Mouse (Mus musculus) testis, adult 2 months (tissue): ENCODE measurements around the gene Gm13279. TPM values are rescaled to one million over a fixed set of nuclear protein-coding genes. Genes with fewer than 3 reads are reported as not detected.
"Not testable (repeated sequence)": the region's sequence is repeated elsewhere in the genome, so short reads cannot be mapped to it uniquely, and the experiment has no call there.

Experiments
- H3K27ac ChIP-seq: fragments of 200-500 bp; 2 replicates; pipeline ENCODE4 v1.5.1; 2012; ENCODE audit warnings: low read depth, low read length; ENCODE audit not compliant: control insufficient read depth, insufficient read depth
- H3K27me3 ChIP-seq: fragments of 200-500 bp; 2 replicates; pipeline ENCODE4 v1.6.1; 2012; ENCODE audit warnings: mild to moderate bottlenecking, low read length, moderate library complexity; ENCODE audit not compliant: control insufficient read depth, insufficient read depth
- H3K36me3 ChIP-seq: fragments of 200-500 bp; 2 replicates; pipeline ENCODE4 v1.6.1; 2012; ENCODE audit warnings: mild to moderate bottlenecking, low read length; ENCODE audit not compliant: control insufficient read depth, insufficient read depth
- H3K4me1 ChIP-seq: fragments of 200-500 bp; 2 replicates; pipeline ENCODE4 v1.6.1; 2012; ENCODE audit warnings: low read length; ENCODE audit not compliant: control insufficient read depth, insufficient read depth
- H3K4me3 ChIP-seq: fragments of 200-500 bp; 2 replicates; pipeline ENCODE4 v1.5.1; 2012; ENCODE audit warnings: low read depth, mild to moderate bottlenecking, low read length, moderate library complexity, mixed read lengths; ENCODE audit not compliant: control insufficient read depth
- CTCF ChIP-seq: fragments of 200-500 bp; IDR thresholded peaks from 2 replicates; pipeline ENCODE4 v1.5.1; 2012; ENCODE audit warnings: low read depth, mild to moderate bottlenecking, inconsistent platforms, low read length, moderate library complexity; ENCODE audit not compliant: control insufficient read depth, insufficient read depth, insufficient replicate concordance
- polyA plus RNA-seq: library from polyadenylated mRNA; depleted of rRNA; stranded (reverse); fragments of >200 nt; gene quantifications from 2 replicates; pipeline ENCODE4 v1.2.3, GENCODE M21; 2012

Gm13279 gene
- polyA plus RNA-seq, 1 experiment: not detected

- H3K27ac ChIP-seq, H3K27me3 ChIP-seq, H3K4me1 ChIP-seq, H3K36me3 ChIP-seq, H3K4me3 ChIP-seq: not testable (repeated sequence)
These were observed 23.7 kb upstream of the Gm13279 start, which contains the start of gene Gm13290 for GRCm38 (mm10) chr4:88773534-88773933. Gene Gm13290 (plus strand): TSS chr4:88773834.

DNA sequence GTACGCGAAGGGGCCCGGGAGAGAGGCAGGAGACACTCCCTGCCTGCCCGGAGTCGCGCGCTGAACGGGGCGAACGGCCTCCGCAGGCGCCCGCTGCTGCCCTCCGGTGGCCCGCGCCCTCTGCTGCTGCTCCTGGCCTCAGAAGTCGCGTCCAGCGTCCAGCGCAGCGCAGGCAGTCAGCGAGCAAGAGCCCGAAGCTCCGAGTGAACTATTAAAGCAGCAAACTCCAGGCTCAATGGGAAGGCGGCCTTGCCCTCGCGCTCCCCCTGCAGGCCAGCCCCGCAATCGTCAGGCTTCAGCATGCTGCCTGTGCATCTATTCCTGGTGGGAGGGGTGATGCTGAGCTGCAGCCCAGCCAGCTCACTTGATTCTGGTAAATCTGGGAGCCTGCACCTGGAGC is 20.6 kb upstream of the Gm13279 start, which contains the start of gene Gm13289:
Gene Gm13289, plus strand, starts transcription at position 301 of the 400 bp plus-strand sequence.
- H3K4me1 ChIP-seq, H3K4me3 ChIP-seq, H3K36me3 ChIP-seq, H3K27me3 ChIP-seq, H3K27ac ChIP-seq: not testable (repeated sequence)

DNA sequence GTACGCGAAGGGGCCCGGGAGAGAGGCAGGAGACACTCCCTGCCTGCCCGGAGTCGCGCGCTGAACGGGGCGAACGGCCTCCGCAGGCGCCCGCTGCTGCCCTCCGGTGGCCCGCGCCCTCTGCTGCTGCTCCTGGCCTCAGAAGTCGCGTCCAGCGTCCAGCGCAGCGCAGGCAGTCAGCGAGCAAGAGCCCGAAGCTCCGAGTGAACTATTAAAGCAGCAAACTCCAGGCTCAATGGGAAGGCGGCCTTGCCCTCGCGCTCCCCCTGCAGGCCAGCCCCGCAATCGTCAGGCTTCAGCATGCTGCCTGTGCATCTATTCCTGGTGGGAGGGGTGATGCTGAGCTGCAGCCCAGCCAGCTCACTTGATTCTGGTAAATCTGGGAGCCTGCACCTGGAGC is 17.6 kb upstream of the Gm13279 start, which contains the start of gene Gm13272:
Gene Gm13272, plus strand, starts transcription at position 301 of the 400 bp plus-strand sequence.
- H3K4me1 ChIP-seq, H3K27me3 ChIP-seq, H3K4me3 ChIP-seq, H3K36me3 ChIP-seq, H3K27ac ChIP-seq: not testable (repeated sequence)

GRCm38 (mm10) chr4:88780320-88780719 is 16.9 kb upstream of the Gm13279 start:
- not testable (repeated sequence) for H3K27ac ChIP-seq, H3K4me1 ChIP-seq, H3K27me3 ChIP-seq, H3K4me3 ChIP-seq, H3K36me3 ChIP-seq

- not testable (repeated sequence) for H3K36me3 ChIP-seq, H3K27me3 ChIP-seq, H3K27ac ChIP-seq, H3K4me3 ChIP-seq, H3K4me1 ChIP-seq
These were observed 15.4 kb upstream of the Gm13279 start, which contains the start of gene Ifnz for GRCm38 (mm10) chr4:88781831-88782230. Gene Ifnz (plus strand): TSS chr4:88782131.

DNA sequence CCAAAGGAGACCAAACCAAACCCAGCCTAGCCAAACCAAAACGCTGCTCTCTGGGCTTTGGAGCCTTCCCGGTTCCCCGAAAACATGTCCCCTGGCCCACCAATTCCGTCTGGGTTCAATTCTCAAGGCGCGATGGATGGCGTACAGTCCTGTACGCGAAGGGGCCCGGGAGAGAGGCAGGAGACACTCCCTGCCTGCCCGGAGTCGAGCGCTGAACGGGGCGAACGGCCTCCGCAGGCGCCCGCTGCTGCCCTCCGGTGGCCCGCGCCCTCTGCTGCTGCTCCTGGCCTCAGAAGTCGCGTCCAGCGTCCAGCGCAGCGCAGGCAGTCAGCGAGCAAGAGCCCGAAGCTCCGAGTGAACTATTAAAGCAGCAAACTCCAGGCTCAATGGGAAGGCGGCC is 14.9 kb upstream of the Gm13279 start:
- not testable (repeated sequence) for H3K4me1 ChIP-seq, H3K27me3 ChIP-seq, H3K27ac ChIP-seq, H3K36me3 ChIP-seq, H3K4me3 ChIP-seq

GRCm38 (mm10) chr4:88785409-88785808 is 11.8 kb upstream of the Gm13279 start, which contains the start of gene Gm13276:
Gene Gm13276 (plus strand): TSS chr4:88785709.
- H3K4me3 ChIP-seq: not testable (repeated sequence)

GRCm38 (mm10) chr4:88788402-88788801 is 8.8 kb upstream of the Gm13279 start, which contains the start of gene Gm13277:
Gene Gm13277 (plus strand): TSS chr4:88788632.
- not testable (repeated sequence) for H3K4me3 ChIP-seq, H3K36me3 ChIP-seq, H3K27me3 ChIP-seq, H3K27ac ChIP-seq, H3K4me1 ChIP-seq
- TF ChIP-seq CTCF: peak; percentile 27; the same call in 1 of the 2 replicates

More at GRCm38 (mm10) chr4:88785409-88785808, 11.8 kb upstream of the Gm13279 start, which contains the start of gene Gm13276:
- not testable (repeated sequence) for H3K36me3 ChIP-seq, H3K4me1 ChIP-seq, H3K27me3 ChIP-seq, H3K27ac ChIP-seq

DNA sequence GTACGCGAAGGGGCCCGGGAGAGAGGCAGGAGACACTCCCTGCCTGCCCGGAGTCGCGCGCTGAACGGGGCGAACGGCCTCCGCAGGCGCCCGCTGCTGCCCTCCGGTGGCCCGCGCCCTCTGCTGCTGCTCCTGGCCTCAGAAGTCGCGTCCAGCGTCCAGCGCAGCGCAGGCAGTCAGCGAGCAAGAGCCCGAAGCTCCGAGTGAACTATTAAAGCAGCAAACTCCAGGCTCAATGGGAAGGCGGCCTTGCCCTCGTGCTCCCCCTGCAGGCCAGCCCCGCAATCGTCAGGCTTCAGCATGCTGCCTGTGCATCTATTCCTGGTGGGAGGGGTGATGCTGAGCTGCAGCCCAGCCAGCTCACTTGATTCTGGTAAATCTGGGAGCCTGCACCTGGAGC is 5.9 kb upstream of the Gm13279 start, which contains the start of gene Gm13278:
Gene Gm13278, plus strand, starts transcription at position 301 of the 400 bp plus-strand sequence.
- not testable (repeated sequence) for H3K27me3 ChIP-seq, H3K4me3 ChIP-seq

DNA sequence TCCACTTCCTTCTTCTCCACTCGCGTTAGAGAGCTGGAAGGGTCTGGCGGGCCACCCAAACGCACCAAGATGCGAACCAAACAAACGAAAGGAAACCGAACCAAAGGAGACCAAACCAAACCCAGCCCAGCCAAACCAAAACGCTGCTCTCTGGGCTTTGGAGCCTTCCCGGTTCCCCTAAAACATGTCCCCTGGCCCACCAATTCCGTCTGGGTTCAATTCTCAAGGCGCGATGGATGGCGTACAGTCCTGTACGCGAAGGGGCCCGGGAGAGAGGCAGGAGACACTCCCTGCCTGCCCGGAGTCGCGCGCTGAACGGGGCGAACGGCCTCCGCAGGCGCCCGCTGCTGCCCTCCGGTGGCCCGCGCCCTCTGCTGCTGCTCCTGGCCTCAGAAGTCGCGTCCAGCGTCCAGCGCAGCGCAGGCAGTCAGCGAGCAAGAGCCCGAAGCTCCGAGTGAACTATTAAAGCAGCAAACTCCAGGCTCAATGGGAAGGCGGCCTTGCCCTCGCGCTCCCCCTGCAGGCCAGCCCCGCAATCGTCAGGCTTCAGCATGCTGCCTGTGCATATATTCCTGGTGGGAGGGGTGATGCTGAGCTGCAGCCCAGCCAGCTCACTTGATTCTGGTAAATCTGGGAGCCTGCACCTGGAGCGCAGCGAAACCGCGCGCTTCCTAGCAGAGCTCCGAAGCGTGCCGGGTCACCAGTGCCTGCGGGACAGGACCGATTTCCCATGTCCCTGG is 3.1 kb upstream of the Gm13279 start, which contains the start of gene Gm13275:
Gene Gm13275, plus strand, starts transcription at position 552 of the 740 bp plus-strand sequence.
- not testable (repeated sequence) for H3K27ac ChIP-seq, H3K4me3 ChIP-seq, H3K27me3 ChIP-seq, H3K4me1 ChIP-seq, H3K36me3 ChIP-seq

More for the DNA sequence above, 5.9 kb upstream of the Gm13279 start, which contains the start of gene Gm13278:
- H3K4me1 ChIP-seq, H3K36me3 ChIP-seq, H3K27ac ChIP-seq: not testable (repeated sequence)

DNA sequence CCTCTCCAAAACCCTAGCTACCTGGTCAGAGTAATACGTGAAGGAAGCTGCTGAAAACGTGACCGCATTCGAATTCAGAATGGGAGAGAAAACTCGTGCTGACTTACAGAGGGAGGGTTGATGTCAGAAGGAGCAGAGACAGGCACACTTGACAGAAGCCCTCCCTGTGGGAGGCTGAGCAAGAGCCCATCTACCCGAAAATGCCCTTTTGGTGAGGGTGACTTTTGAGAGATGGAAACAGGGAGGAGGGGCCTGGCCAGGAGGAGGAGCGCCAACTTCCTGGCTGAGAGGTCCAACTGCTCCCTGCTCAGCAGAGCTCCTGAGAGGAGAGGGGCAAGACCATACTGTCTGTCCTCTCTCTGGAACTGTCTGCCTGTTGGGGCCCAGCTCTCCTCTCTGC is 2.2 kb downstream of the Gm13279 start, which contains the start of gene Gm13285:
Gene Gm13285, plus strand, starts transcription at position 301 of the 400 bp plus-strand sequence.
- not testable (repeated sequence) for H3K27ac ChIP-seq, H3K4me3 ChIP-seq, H3K36me3 ChIP-seq, H3K4me1 ChIP-seq, H3K27me3 ChIP-seq
